Mouse (Mus musculus) cerebellum, postnatal 25 days (tissue): Measurements from ENCODE around the gene Chd1l.

Experiments
- DNase-seq, 2 experiments: peaks; one replicate each; pipeline ENCODE4 v3.0.0; 2021; ENCODE audit warnings: mixed read lengths in 2 of 2

Chd1l gene

DNA sequence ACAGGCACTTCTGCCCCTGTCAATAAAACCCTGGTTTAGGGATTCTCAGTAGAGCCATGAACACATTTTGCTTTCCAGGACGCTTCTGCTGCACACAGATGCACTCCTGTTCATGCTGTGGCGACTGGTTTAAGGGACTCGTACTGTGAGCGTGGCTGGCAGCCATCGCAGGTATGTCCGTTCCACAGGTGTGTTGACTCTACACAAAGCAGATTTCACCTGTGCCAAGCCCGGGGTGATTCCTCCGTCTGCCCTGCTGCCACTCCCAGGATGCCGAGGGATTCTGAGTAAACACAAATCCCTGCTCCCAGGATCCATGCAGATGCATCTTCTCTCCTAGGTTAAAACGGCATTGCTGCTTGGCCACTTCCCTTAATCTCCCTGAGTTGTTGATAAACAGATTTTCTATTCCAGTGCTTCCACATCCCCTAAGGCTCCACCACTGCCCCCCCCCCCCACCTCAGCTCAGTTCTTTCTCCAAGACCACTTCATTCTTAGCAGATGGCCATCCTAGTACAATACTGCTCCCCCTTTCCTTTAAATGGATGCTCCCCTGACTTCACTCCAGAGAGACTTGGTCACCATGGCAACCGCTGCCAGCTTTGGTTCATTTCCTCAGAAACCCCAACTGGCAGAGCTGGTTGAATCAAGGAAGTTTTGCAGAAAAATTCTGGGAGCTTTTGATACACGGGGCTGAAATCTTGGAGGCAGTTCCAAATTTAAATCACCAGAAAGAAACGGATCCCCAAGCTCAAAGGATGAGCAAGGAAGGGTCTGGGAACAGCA lies 87.9 kb downstream of the Chd1l start:
- DNase-seq: peak in 1 of 2 experiments; percentile 33

DNA sequence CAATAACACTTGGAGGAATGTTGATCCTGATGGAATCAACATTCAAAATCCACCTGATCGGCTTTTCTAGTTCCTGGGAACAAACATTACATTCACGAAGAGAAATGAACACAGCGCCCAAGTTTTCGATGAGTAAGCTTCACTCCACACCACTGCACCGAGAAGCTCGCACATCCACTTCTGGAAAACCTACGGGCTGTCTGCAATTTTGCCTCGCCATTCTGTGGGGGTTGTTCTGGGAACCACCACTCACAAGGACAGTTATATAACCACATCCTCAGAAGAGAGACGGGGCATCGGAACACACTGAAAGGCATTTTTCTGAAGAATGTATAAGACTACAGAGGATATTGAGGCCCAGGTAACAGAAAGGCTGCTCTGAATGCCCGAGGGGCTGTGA lies 90.1 kb downstream of the Chd1l start:
- DNase-seq: no peak

DNA sequence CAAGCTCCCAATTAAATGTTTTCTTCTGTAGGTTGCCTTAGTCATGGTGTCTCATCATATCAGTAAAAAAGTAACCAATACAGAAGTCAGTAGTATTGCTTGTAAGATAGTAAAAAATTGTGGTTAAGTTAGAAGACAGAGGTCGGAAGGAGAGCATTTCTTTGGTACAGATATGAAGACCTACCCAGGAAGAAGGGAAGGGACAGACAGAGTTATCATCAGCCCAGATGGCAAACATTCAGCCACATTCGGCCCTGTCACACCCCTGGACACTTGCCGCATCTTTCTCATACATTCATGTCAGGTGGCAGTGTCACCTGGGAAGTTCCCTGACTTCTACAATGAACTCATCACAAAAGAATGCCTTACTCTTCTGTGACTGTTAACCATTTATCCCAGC lies 97.7 kb downstream of the Chd1l start:
- DNase-seq: no peak
